Comparison of ENCODE assay signal across 8 mouse cellular contexts in the genomic region with DNA sequence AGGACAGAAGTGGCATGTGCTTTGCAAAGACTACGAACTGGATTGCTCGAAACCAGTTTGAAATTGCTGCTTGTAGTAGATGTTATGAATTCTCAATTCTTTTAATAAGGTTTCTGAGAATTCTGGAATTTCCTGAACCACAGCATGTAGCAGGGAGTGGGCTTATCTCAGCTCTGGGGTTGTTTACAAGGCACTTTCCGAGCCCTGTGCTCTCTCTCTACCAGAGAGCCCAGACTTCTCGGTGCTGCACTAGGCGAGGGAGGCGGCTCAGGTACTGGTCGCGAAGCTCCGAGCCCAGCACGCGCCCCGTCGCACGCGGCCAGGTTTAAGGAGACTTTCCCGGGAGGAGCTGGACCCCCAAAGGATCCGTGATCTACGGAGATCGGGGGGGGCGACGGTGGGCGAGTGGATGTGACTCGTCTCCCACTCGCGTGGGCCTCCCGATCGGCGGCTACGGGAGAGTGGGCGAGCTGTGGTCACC. TPM values are rescaled to one million over a fixed set of nuclear protein-coding genes. Genes with fewer than 3 reads are reported as not detected.
DNase-seq lines count a peak whose midpoint lies in the region; ATAC-seq and TF ChIP-seq lines count a peak whose summit lies in the region.

No protein-coding gene starts in this region.

- no peaks in the 10 kb centered on the region for H3K9me3 ChIP-seq in forebrain, embryonic 10.5 days
- H3K9me3 ChIP-seq in limb, embryonic 12.5 days, result no peaks in the 10 kb centered on the region
- no peaks in the 10 kb centered on the region for H3K9me3 ChIP-seq in midbrain, postnatal 0 days (ENCODE audit: low read length)

- DNase-seq in cerebellum, adult 18-20 months, result peak; percentile 20 to 26
- no peak for DNase-seq in cerebellum, postnatal 10 days
- peak; percentile 23 for DNase-seq in ovary, adult 18-20 months (ENCODE audit: low spot score)
- DNase-seq in ovary, postnatal 36 days (ENCODE audit: low spot score), result no peak
- DNase-seq in forebrain, embryonic 10.5 days (ENCODE audit: extremely low spot score, low spot score), result no peak
- peak; percentile 6 for DNase-seq in midbrain, postnatal 0 days (ENCODE audit: low spot score)
- DNase-seq in urinary bladder, postnatal 25 days (ENCODE audit: low spot score), result no peak

- peak overlapping the region; percentile 82 for H3K4me2 ChIP-seq in limb, embryonic 12.5 days
- H3K4me2 ChIP-seq in midbrain, postnatal 0 days (ENCODE audit: low read depth, low read length, poor library complexity, severe bottlenecking), result peak overlapping the region; percentile 91

- H3K4me1 ChIP-seq in forebrain, embryonic 10.5 days, result peaks cover 32% of the 10 kb centered on the region
- peaks cover 18% of the 10 kb centered on the region for H3K4me1 ChIP-seq in limb, embryonic 12.5 days (replicated peaks)
- 0 out of 2 replicates have a peak, but pooled peaks cover 3% of the 10 kb centered on the region for H3K4me1 ChIP-seq in midbrain, postnatal 0 days (ENCODE audit: insufficient read depth, low read length)

- H3K27me3 ChIP-seq in forebrain, embryonic 10.5 days (ENCODE audit: poor library complexity, severe bottlenecking), result peaks cover 12% of the 10 kb centered on the region
- no peaks in the 10 kb centered on the region for H3K27me3 ChIP-seq in limb, embryonic 12.5 days
- no peaks in the 10 kb centered on the region for H3K27me3 ChIP-seq in midbrain, postnatal 0 days (ENCODE audit: insufficient read depth, low read length)

- peak overlapping the region; percentile 89 for H3K4me3 ChIP-seq in forebrain, embryonic 10.5 days
- peak overlapping the region; percentile 95 for H3K4me3 ChIP-seq in limb, embryonic 12.5 days (replicated peaks)
- H3K4me3 ChIP-seq in midbrain, postnatal 0 days (ENCODE audit: low read depth, low read length), result peak overlapping the region; percentile 85

- ATAC-seq in limb, embryonic 12.5 days (ENCODE audit: insufficient number of reproducible peaks, insufficient read depth, low FRiP score, low TSS enrichment, low read depth), result peak; percentile 66
- no peak for ATAC-seq in midbrain, postnatal 0 days (ENCODE audit: low FRiP score)

- 3% methylated on average over 30 of the region's 30 CpGs for WGBS in forebrain, embryonic 10.5 days
- WGBS in limb, embryonic 12.5 days, result 2% methylated on average over 30 of the region's 30 CpGs
- 2% methylated on average over 30 of the region's 30 CpGs for WGBS in midbrain, postnatal 0 days

- H3K9ac ChIP-seq in limb, embryonic 12.5 days (replicated peaks), result peak overlapping the region; percentile 100
- peak overlapping the region; percentile 79 for H3K9ac ChIP-seq in midbrain, postnatal 0 days (replicated peaks; ENCODE audit: low read length, poor library complexity, severe bottlenecking)

- H3K27ac ChIP-seq in forebrain, embryonic 10.5 days, result peak overlapping the region; percentile 100
- peak overlapping the region; percentile 97 for H3K27ac ChIP-seq in limb, embryonic 12.5 days
- H3K27ac ChIP-seq in midbrain, postnatal 0 days (ENCODE audit: low read depth, low read length), result no peak overlapping the region

- peaks cover 25% of the 10 kb centered on the region for H3K36me3 ChIP-seq in forebrain, embryonic 10.5 days (replicated peaks)
- peaks cover 23% of the 10 kb centered on the region for H3K36me3 ChIP-seq in limb, embryonic 12.5 days
- peaks cover 2% of the 10 kb centered on the region; the same call in 1 of the 2 replicates for H3K36me3 ChIP-seq in midbrain, postnatal 0 days (ENCODE audit: insufficient read depth, low read length)

- no peak for TF ChIP-seq CTCF in midbrain, postnatal 0 days (IDR thresholded peaks at IDR 0.05)

RNA-seq across cellular contexts. Expression of a gene that starts 51.9 kb away (rescaled TPM):
- 0.81 and 0.85 TPM in 2 replicates for polyA plus RNA-seq in forebrain, embryonic 10.5 days (2016; fragmentation: Nextera tagmentation; extraction: Ambion mirVana)
- 1.2 TPM in 2 replicates for polyA plus RNA-seq in limb, embryonic 12.5 days (2016; fragmentation: Nextera tagmentation; extraction: Ambion mirVana)
- total RNA-seq in midbrain, postnatal 0 days (2014; rRNA removed), result 23.0 and 23.9 TPM in 2 replicates
- 13.8 and 14.3 TPM in 2 replicates for polyA plus RNA-seq in midbrain, postnatal 0 days (2015; fragmentation: Nextera tagmentation; extraction: Ambion mirVana)

Comparison
In these comparisons a context has a peak if more than half of its experiments do, and no peak if none do; other contexts are left out.
1. DNase-seq: peak in cerebellum, adult 18-20 months (2 of 2), ovary, adult 18-20 months (single experiment) and midbrain, postnatal 0 days (single experiment); none in cerebellum, postnatal 10 days (0 of 2), ovary, postnatal 36 days (single experiment), forebrain, embryonic 10.5 days (single experiment) and urinary bladder, postnatal 25 days (single experiment).
2. Peak in every context shown above with its lines, with median percentiles within 50 percentile points of each other: H3K4me3 ChIP-seq.